Mouse (Mus musculus): ENCODE measurements around the gene Acap2. TPM values are rescaled to one million over a fixed set of nuclear protein-coding genes. Genes with fewer than 3 reads are reported as not detected.

Gene Acap2
- polyA plus RNA-seq, 1 experiment from 2014 or later = 14.8 TPM

DNA sequence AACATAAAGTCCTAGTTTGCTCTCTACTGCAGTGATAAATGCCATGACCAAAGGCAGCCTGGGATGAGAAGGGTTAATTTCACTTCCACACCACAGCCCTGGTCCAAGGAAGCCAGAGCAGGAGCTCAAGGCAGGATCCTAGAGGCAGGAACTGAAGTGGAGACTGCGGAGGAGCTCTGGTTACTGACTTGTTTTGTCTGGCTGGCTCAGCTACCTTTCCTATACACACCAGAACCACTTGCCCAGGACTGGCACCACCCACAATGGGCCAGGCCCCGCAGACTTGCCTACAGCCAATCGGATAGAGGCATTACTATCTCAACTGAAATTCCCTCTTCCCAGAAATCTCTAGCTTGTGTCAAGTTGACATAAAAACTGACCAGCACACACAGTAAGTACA lies 140.8 kb downstream of the Acap2 start:
- no peak overlapping the region for H3K27ac ChIP-seq (replicated peaks)
- no peaks in the 10 kb centered on the region for H3K4me1 ChIP-seq (replicated peaks; ENCODE audit: control insufficient read depth, insufficient read depth)
- no peak for TF ChIP-seq EP300 (optimal IDR thresholded peaks at IDR 0.05)
- TF ChIP-seq CTCF (IDR thresholded peaks at IDR 0.05; ENCODE audit: low read depth) = no peak
- 95% methylated on average over 3 of the region's 3 CpGs for WGBS
- no peak for ATAC-seq (ENCODE audit: low FRiP score, low TSS enrichment)
- no peak overlapping the region for H3K9ac ChIP-seq (ENCODE audit: low read length)
- H3K4me3 ChIP-seq (ENCODE audit: low read depth, low read length) = no peak overlapping the region
- no peaks in the 10 kb centered on the region for H3K36me3 ChIP-seq (ENCODE audit: control insufficient read depth, insufficient read depth, low read length)
- no peak overlapping the region for H3K4me2 ChIP-seq (replicated peaks; ENCODE audit: low read depth)
- H3K9me3 ChIP-seq (ENCODE audit: control insufficient read depth, low read length) = no peaks in the 10 kb centered on the region
- no peak for DNase-seq (ENCODE audit: low spot score)
- H3K27me3 ChIP-seq (ENCODE audit: control insufficient read depth, insufficient read depth, low read length) = no peaks in the 10 kb centered on the region

- WGBS = 82% methylated on average over 4 of the region's 4 CpGs
- Histone ChIP-seq H3K9ac (ENCODE audit: low read length) (no peak overlapping the region), H3K4me2 (replicated peaks; ENCODE audit: low read depth) (no peak overlapping the region)
Measured at GRCm38 (mm10) chr16:31059730-31060129, 141.3 kb downstream of the Acap2 start.

DNA sequence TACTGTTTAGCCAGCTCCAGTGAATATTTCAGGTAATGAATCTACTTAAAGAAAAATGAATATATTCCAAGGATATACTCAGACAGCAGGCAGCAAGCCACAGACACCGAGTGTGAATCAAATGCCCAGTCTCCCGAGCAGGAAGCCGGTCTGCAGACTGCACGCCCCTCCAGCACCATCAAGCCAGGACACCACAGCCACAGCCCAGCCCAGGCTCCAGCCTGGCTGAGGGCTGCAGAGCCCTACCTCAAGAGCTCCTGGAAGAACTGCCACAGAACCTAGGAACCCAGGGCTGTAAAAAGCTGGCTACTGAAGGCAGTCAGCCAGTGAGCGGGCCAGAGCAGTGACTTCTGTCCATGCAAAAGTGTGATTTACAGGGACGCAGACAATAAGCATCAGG lies 148.2 kb downstream of the Acap2 start:
- Histone ChIP-seq H3K4me2 (replicated peaks; ENCODE audit: low read depth) (no peak overlapping the region), H3K4me3 (ENCODE audit: low read depth, low read length) (no peak overlapping the region), H3K27me3 (ENCODE audit: control insufficient read depth, insufficient read depth, low read length) (no peaks in the 10 kb centered on the region), H3K9ac (ENCODE audit: low read length) (no peak overlapping the region), H3K4me1 (replicated peaks; ENCODE audit: control insufficient read depth, insufficient read depth) (no peaks in the 10 kb centered on the region), H3K36me3 (ENCODE audit: control insufficient read depth, insufficient read depth, low read length) (no peaks in the 10 kb centered on the region), H3K9me3 (ENCODE audit: control insufficient read depth, low read length) (no peaks in the 10 kb centered on the region), H3K27ac (replicated peaks) (no peak overlapping the region)
- no peak for TF ChIP-seq EP300 (optimal IDR thresholded peaks at IDR 0.05)
- DNase-seq (ENCODE audit: low spot score) = no peak
- 63% methylated on average over 6 of the region's 6 CpGs for WGBS
- ATAC-seq (ENCODE audit: low FRiP score, low TSS enrichment) = no peak

More at GRCm38 (mm10) chr16:31059730-31060129, 141.3 kb downstream of the Acap2 start:
- H3K36me3 ChIP-seq (ENCODE audit: control insufficient read depth, insufficient read depth, low read length) = no peaks in the 10 kb centered on the region
- H3K4me3 ChIP-seq (ENCODE audit: low read depth, low read length) = no peak overlapping the region
- H3K4me1 ChIP-seq (replicated peaks; ENCODE audit: control insufficient read depth, insufficient read depth) = no peaks in the 10 kb centered on the region
- DNase-seq (ENCODE audit: low spot score) (no peak), ATAC-seq (ENCODE audit: low FRiP score, low TSS enrichment) (no peak)
- no peaks in the 10 kb centered on the region for H3K27me3 ChIP-seq (ENCODE audit: control insufficient read depth, insufficient read depth, low read length)
- H3K9me3 ChIP-seq (ENCODE audit: control insufficient read depth, low read length) = no peaks in the 10 kb centered on the region
- TF ChIP-seq EP300 (optimal IDR thresholded peaks at IDR 0.05) = no peak
- no peak overlapping the region for H3K27ac ChIP-seq (replicated peaks)

DNA sequence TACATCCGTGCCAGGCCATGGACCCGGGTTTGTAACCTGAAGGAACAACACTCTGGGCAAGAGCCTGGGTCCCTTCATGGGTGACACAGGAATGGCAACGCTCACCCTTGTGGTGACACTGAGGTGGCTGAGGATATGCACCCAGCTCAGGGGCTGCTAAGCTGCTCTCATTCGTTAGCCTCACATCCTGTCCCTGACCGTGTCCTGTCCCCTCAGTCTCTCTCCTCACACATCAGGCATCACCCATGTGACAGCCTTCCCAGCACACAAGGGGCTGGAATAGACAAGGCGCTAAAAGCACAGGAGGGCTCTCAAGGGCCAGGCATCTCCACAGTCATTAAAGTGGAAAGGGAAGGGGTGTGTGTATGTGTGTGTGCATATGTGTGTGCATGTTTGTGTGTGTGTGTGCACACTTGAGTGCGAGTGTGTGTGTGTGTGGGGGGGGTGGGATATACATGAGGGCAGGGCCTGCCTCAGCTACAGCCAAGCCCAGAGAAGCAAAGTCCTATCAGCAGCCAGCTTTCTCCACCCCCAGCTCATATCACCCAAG lies 148.8 kb downstream of the Acap2 start:
- no peak overlapping the region for H3K9ac ChIP-seq (ENCODE audit: low read length)
- H3K4me1 ChIP-seq (replicated peaks; ENCODE audit: control insufficient read depth, insufficient read depth) = no peaks in the 10 kb centered on the region
- no peaks in the 10 kb centered on the region for H3K9me3 ChIP-seq (ENCODE audit: control insufficient read depth, low read length)
- ATAC-seq (ENCODE audit: low FRiP score, low TSS enrichment) (no peak), DNase-seq (ENCODE audit: low spot score) (no peak)
- H3K36me3 ChIP-seq (ENCODE audit: control insufficient read depth, insufficient read depth, low read length) = no peaks in the 10 kb centered on the region
- no peaks in the 10 kb centered on the region for H3K27me3 ChIP-seq (ENCODE audit: control insufficient read depth, insufficient read depth, low read length)
- H3K4me2 ChIP-seq (replicated peaks; ENCODE audit: low read depth) = no peak overlapping the region
- no peak overlapping the region for H3K27ac ChIP-seq (replicated peaks)
- WGBS = 72% methylated on average over 7 of the region's 7 CpGs
- no peak for TF ChIP-seq CTCF (IDR thresholded peaks at IDR 0.05; ENCODE audit: low read depth)
- TF ChIP-seq EP300 (optimal IDR thresholded peaks at IDR 0.05) = no peak
- no peak overlapping the region for H3K4me3 ChIP-seq (ENCODE audit: low read depth, low read length)

- Histone ChIP-seq H3K27me3 (ENCODE audit: control insufficient read depth, insufficient read depth, low read length) (no peaks in the 10 kb centered on the region), H3K9me3 (ENCODE audit: control insufficient read depth, low read length) (no peaks in the 10 kb centered on the region), H3K4me1 (replicated peaks; ENCODE audit: control insufficient read depth, insufficient read depth) (no peaks in the 10 kb centered on the region), H3K27ac (replicated peaks) (no peak overlapping the region), H3K4me3 (ENCODE audit: low read depth, low read length) (no peak overlapping the region), H3K9ac (ENCODE audit: low read length) (no peak overlapping the region), H3K4me2 (replicated peaks; ENCODE audit: low read depth) (no peak overlapping the region), H3K36me3 (ENCODE audit: control insufficient read depth, insufficient read depth, low read length) (no peaks in the 10 kb centered on the region)
- ATAC-seq (ENCODE audit: low FRiP score, low TSS enrichment) (no peak), DNase-seq (ENCODE audit: low spot score) (no peak)
- WGBS = 78% methylated on average over 7 of the region's 7 CpGs
- TF ChIP-seq EP300 (optimal IDR thresholded peaks at IDR 0.05) = no peak
- no peak for TF ChIP-seq CTCF (IDR thresholded peaks at IDR 0.05; ENCODE audit: low read depth)
Measured at GRCm38 (mm10) chr16:31050701-31051100, 150.3 kb downstream of the Acap2 start.

DNA sequence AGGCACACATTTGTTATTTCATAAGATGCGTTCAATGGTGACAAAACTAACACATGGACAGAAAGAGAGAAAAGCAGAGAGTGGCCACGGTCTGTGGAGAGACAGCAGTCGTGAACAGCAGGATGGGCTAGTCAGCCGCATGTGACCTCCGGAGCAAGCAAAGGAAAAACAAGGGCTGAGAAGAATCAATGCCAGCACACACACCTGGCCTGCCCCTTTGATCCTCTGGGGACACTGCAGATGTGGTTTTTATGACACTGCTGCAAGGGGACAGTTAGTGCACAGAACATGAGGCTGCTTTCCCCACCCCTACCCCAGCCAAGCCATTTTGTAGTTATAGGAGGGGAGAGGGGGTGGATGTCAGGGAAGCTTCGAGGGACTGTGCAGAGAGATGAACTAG lies 152.9 kb downstream of the Acap2 start:
- ATAC-seq (ENCODE audit: low FRiP score, low TSS enrichment) (no peak), DNase-seq (ENCODE audit: low spot score) (no peak)
- Histone ChIP-seq H3K4me2 (replicated peaks; ENCODE audit: low read depth) (no peak overlapping the region), H3K4me1 (replicated peaks; ENCODE audit: control insufficient read depth, insufficient read depth) (no peaks in the 10 kb centered on the region), H3K27me3 (ENCODE audit: control insufficient read depth, insufficient read depth, low read length) (no peaks in the 10 kb centered on the region), H3K9me3 (ENCODE audit: control insufficient read depth, low read length) (no peaks in the 10 kb centered on the region), H3K27ac (replicated peaks) (no peak overlapping the region), H3K4me3 (ENCODE audit: low read depth, low read length) (no peak overlapping the region), H3K36me3 (ENCODE audit: control insufficient read depth, insufficient read depth, low read length) (no peaks in the 10 kb centered on the region), H3K9ac (ENCODE audit: low read length) (no peak overlapping the region)
- no peak for TF ChIP-seq CTCF (IDR thresholded peaks at IDR 0.05; ENCODE audit: low read depth)
- no peak for TF ChIP-seq EP300 (optimal IDR thresholded peaks at IDR 0.05)
- WGBS = 87% methylated on average over 6 of the region's 6 CpGs
